Mouse (Mus musculus): Measurements from ENCODE around the gene Obscn.

DNA sequence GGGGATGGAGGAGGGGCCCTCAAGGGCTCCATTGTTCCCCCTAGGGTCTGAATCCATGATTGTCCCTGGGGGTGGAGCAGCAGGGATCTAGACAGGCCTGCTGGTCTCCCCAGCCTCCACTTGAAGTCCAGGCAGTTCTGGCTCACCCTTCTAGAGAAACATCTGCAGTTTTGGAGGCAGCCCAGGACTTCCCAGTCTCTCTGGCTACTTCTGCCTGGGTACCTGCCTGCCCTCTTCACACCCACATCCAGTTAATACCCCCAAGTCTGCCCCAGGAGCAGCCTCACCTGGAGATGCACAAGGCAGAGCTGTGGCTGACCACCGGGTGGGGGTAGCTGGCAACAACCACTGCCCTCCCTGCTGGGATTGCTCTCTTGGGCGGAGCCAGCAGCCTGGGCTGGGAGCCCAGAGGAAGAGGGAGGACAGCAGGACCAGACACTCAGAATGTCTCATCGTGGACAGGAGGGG lies 46.7 kb upstream of the Obscn start, which contains the start of gene Gjc2:
- TF ChIP-seq CTCF (IDR thresholded peaks at IDR 0.05; ENCODE audit: low read depth) (peak; percentile 25; the same call in 1 of the 2 replicates), EP300 (optimal IDR thresholded peaks at IDR 0.05) (no peak)
